Mouse (Mus musculus) urinary bladder, postnatal 25 days (tissue): ENCODE measurements at regions not wholly inside any gene's neighbourhood (a gene's known extent, or its start where the extent isn't known, plus 50 kb on each side); places are given as distances from the start of the nearest gene placed in this dataset.

Experiments used
- DNase-seq: peaks from one replicate; pipeline ENCODE4 v3.0.0; 2022; ENCODE audit warnings: low spot score

GRCm38 (mm10) chr3:58089344-58090139 lies 241.7 kb upstream of the Pfn2 start:
- no peak for DNase-seq

GRCm38 (mm10) chr3:58090396-58090795 lies 242.5 kb upstream of the Pfn2 start:
- no peak for DNase-seq

- DNase-seq = no peak
Observed at GRCm38 (mm10) chr3:58091466-58092176, 243.7 kb upstream of the Pfn2 start.

GRCm38 (mm10) chr3:58110911-58111476 lies 263.1 kb upstream of the Pfn2 start:
- no peak for DNase-seq

GRCm38 (mm10) chr3:58112431-58112856 lies 264.6 kb upstream of the Pfn2 start:
- no peak for DNase-seq

- DNase-seq = no peak
Observed at GRCm38 (mm10) chr3:58113941-58114340, 266.1 kb upstream of the Pfn2 start.

- DNase-seq = no peak
Observed at GRCm38 (mm10) chr3:58115511-58115910, 267.6 kb upstream of the Pfn2 start.

GRCm38 (mm10) chr3:58116848-58117247 lies 269.0 kb upstream of the Pfn2 start:
- DNase-seq = no peak

- DNase-seq = no peak
Observed at GRCm38 (mm10) chr3:58120051-58120450, 272.2 kb upstream of the Pfn2 start.

GRCm38 (mm10) chr3:58122456-58123359 lies 274.8 kb upstream of the Pfn2 start:
- DNase-seq = peak; percentile 62

GRCm38 (mm10) chr3:58123396-58124077 lies 275.7 kb upstream of the Pfn2 start:
- DNase-seq = no peak

- no peak for DNase-seq
Observed at GRCm38 (mm10) chr3:58124886-58125285, 277.0 kb upstream of the Pfn2 start.

- DNase-seq = no peak
Observed at GRCm38 (mm10) chr3:58126996-58127395, 279.1 kb upstream of the Pfn2 start.

- DNase-seq = no peak
Observed at GRCm38 (mm10) chr3:58128059-58128458, 280.2 kb upstream of the Pfn2 start.

GRCm38 (mm10) chr3:58129358-58129903 lies 281.6 kb upstream of the Pfn2 start:
- DNase-seq = no peak

GRCm38 (mm10) chr3:58135607-58136365 lies 278.7 kb upstream of the Tsc22d2 start:
- no peak for DNase-seq

GRCm38 (mm10) chr3:58138726-58139585 lies 275.6 kb upstream of the Tsc22d2 start:
- DNase-seq = peak; percentile 57

GRCm38 (mm10) chr3:58146108-58146507 lies 268.4 kb upstream of the Tsc22d2 start:
- DNase-seq = no peak

GRCm38 (mm10) chr3:58146762-58147161 lies 267.8 kb upstream of the Tsc22d2 start:
- no peak for DNase-seq
